Mouse (Mus musculus): Measurements from ENCODE around the gene Lsg1. TPM values are rescaled to one million over a fixed set of nuclear protein-coding genes. Genes with fewer than 3 reads are reported as not detected.

Lsg1 gene
- total and polyA plus RNA-seq, 3 experiments = 58.8 to 84.4 TPM; not detected in 1

GRCm38 (mm10) chr16:30510504-30511451 is 76.6 kb downstream of the Lsg1 start (continued):
- no peak for TF ChIP-seq UBTF (IDR thresholded peaks at IDR 0.05; ENCODE audit: borderline replicate concordance, insufficient read depth, low read depth, low read length)
- no peak for TF ChIP-seq MAFK (IDR thresholded peaks at IDR 0.05; ENCODE audit: borderline replicate concordance, low read depth, low read length)
- TF ChIP-seq HCFC1 (IDR thresholded peaks at IDR 0.05; ENCODE audit: low read depth, low read length) = peak; percentile 76
- peak; percentile 62; the same call in 1 of the 2 replicates for TF ChIP-seq MYC (IDR thresholded peaks at IDR 0.05; ENCODE audit: low read depth, low read length)
- TF ChIP-seq EP300 (IDR thresholded peaks at IDR 0.05; ENCODE audit: low read depth in 1 of 2, low read length in 2 of 2) = peak in 1 of 2 experiments; percentile 35; a peak in 2 of 4 replicates
- TF ChIP-seq POLR2A (IDR thresholded peaks at IDR 0.05; ENCODE audit: control insufficient read depth in 1 of 2, insufficient read depth in 1 of 2, low read depth in 1 of 2, low read length in 2 of 2, poor library complexity in 1 of 2) = peak; percentile 61 to 93; a peak in 3 of 4 replicates
- TF ChIP-seq ZNF384 (IDR thresholded peaks at IDR 0.05; ENCODE audit: low read depth, low read length) = peak; percentile 77; the same call in 1 of the 2 replicates
- TF ChIP-seq POLR2AphosphoS2 (IDR thresholded peaks at IDR 0.05; ENCODE audit: low read length) = peak; percentile 83; the same call in 1 of the 2 replicates
- no peak for TF ChIP-seq USF1 (IDR thresholded peaks at IDR 0.05; ENCODE audit: low read depth, low read length)
- no peak; the same call in 1 of the 2 replicates for TF ChIP-seq KAT2A (conservative IDR thresholded peaks at IDR 0.05; ENCODE audit: low read depth, low read length)

Other genes with a start within 250 kb of the Lsg1 start
- 120 and 145 TPM in 2 replicates for gene Atp13a3, start 181.6 kb downstream of the Lsg1 start, total RNA-seq (2012; rRNA removed)
- gene Atp13a3, start 181.6 kb downstream of the Lsg1 start, polyA plus RNA-seq (2012; ENCODE audit: insufficient read depth in 1 of 2, insufficient read length in 2 of 2, low read depth in 1 of 2, low replicate concordance in 2 of 2, missing spikeins in 1 of 2) = 100 to 1,000 TPM in 1 of 2 experiments, 10 to 100 TPM in 1; 93.3 to 117 TPM
- 0.46 and 0.50 TPM in 2 replicates for gene Tmem44, start 36.8 kb downstream of the Lsg1 start, total RNA-seq (2012; rRNA removed)
- gene Tmem44, start 36.8 kb downstream of the Lsg1 start, polyA plus RNA-seq (2012; ENCODE audit: insufficient read depth in 1 of 2, insufficient read length in 2 of 2, low read depth in 1 of 2, low replicate concordance in 2 of 2, missing spikeins in 1 of 2) = 1 to 10 TPM in 1 of 2 experiments, not detected in 1; 1.4 TPM
- gene Fam43a, start 12.1 kb upstream of the Lsg1 start, total RNA-seq (2012; rRNA removed) = 0.08 and 0.20 TPM in 2 replicates
- under 1 TPM in 1 of 2 experiments, not detected in 1; 0.68 TPM for gene Fam43a, start 12.1 kb upstream of the Lsg1 start, polyA plus RNA-seq (2012; ENCODE audit: insufficient read depth in 1 of 2, insufficient read length in 2 of 2, low read depth in 1 of 2, low replicate concordance in 2 of 2, missing spikeins in 1 of 2)